Mouse (Mus musculus): ENCODE measurements around the gene Cers6. TPM values are rescaled to one million over a fixed set of nuclear protein-coding genes. Genes with fewer than 3 reads are reported as not detected.

The Cers6 gene
- total RNA-seq, 2 experiments from 2014 or later = 7.9 to 11.4 TPM

DNA sequence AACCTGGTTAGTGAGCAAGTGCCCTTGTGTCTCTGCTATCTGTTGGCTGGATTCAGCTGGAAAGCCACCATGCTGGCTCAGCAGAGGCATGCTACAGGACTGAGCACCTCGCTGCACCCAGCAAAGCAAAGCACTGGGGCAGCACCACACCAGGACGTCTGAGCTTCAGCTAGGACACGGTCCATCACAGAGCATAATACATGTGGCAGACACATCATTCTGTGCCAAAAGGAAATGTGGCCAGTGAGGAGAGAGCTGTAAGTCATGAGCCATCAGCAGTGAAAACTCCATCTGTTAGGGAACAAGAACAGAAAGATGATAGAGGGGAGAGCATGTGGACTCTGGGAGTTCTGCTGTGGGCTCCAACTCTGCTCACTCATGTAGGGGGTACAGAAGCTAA is 254.7 kb downstream of the Cers6 start:
- no peak for DNase-seq

DNA sequence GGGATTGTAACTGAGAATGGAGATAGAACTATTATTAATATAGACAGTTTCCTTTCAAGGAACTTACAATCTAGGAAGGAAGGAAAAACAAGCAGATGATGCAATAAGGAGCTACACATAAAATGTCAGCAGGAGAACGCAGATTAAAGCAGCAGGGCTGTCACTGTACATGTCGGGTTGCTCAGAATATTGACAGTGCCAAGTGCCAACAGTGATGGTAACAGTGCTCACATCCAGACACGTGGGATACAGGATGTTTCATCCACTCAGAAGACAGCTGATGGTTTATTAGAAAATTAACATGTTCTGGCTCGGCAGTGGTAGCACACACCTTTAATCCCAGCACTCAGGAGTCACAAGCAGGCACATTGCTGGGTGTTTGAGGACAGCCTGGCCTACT is 255.5 kb downstream of the Cers6 start:
- no peak for DNase-seq

DNA sequence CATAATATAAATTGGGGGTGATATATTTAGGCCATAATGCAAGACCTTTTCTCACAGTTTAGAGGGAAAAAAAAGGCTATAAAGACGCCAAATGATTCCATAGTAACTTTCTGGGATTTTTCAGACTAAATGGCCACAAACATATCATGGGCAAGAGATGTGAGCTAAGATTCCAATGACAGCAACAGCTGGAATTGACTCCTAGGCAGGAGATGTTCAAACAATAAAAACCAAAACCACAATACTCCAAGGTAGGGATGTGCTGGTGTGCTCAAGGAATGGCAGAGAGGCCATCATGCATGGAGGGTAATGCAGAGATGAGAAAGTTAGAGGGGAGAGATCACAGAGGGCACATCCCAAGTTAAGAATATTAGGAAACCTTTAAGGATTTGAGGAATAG is 257.8 kb downstream of the Cers6 start:
- DNase-seq = no peak

DNA sequence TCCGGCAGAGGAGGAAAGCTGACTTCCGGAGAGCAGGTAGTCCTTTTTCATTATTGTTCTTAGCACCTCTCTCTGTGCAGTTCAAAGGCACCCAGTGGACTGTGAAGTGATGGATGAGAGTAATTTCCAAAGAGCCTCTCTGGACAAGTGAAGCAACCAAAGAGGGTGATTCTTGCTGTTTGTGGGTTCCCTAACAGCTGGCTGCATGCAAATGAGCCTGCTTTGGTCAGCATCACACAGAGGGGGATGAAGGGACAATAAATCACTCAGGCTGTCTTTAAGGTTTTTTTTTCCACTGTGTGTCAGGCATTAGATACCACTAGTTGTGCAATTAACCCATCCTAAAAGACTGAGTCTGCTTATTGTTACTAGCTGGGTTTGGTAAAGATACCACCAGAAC is 258.5 kb downstream of the Cers6 start:
- DNase-seq = no peak

- DNase-seq = no peak
Measured at GRCm38 (mm10) chr2:69121681-69122080, 260.4 kb downstream of the Cers6 start.

GRCm38 (mm10) chr2:69125425-69125824 is 264.2 kb downstream of the Cers6 start:
- no peak for DNase-seq

DNA sequence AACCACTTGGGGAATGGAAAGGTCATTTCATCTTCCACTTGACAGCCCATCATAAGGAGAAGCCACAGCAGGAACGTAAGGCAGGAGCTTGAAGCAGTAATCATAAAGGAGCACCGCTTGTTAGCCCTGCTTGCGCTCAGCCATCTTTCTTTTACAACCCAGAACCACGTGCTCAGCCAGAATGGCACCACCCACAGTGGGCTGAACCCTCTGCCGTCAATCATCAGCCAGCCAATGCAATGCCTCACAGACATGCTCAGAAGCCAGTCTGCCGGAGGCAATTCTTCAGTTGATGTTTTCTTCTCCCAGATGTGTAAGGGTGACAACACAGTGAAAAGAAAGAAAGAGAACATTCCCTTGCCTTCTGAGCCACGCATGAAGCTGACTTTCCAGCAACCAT is 267.1 kb downstream of the Cers6 start:
- DNase-seq = no peak

GRCm38 (mm10) chr2:69128921-69129395 is 267.7 kb downstream of the Cers6 start:
- peak; percentile 36 to 43 for DNase-seq

DNA sequence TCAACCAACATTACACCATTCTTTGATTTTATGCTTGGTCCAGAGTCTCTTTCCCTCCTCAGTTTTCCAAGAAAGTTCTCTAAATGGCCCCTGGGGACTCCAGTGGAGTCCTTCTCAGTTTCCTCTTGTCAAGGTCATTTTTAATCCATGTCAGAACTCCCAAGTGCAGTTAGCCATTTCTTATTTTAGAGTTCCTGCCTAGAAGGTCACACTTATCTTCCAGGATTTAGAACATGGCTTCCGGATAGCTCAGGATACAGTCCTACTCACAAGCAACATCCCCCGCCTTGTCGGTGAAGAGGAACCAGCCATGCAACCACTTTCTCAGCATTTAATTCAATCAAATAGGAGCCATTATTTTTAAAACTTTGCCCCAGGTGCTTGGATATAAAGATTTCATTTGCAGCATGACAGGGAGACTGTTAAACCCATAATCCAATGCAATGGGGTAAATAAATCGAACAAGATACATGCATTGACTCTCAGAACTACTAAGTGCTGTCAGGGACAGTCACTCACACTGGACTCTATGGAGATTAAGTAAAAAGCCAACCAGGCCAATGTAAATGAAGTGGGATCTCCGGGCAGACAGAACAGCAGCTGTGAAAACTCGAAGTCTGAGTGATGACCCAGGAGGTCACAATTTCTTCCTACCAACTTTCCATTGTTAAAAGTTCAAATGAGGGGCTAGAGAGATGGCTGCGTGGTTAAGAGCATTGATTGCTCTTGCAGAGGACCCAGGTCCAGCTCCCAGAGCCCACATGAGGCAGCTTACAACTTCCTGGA is 268.4 kb downstream of the Cers6 start:
- DNase-seq = peak in 1 of 2 experiments; percentile 41

DNA sequence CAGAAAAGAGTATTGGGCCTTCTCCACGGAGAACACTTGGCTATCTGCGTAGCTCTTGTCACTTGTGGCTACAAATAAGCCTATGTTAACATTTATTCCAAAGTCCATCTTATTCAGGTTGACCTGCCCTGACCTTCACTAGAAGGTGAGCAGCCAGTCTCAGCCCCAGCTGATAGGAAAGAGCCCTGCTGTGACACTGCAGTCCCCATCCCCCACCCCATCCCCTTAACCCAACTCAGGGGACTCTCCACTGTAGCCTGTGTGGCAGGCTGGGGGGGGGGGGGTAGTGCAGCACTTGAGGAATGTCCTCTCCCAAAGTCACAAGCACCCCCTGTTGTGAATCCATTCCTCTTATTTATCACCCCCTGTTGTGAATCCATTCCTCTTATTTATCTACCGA is 270.8 kb downstream of the Cers6 start:
- DNase-seq = no peak

GRCm38 (mm10) chr2:69132488-69133040 is 271.3 kb downstream of the Cers6 start:
- no peak for DNase-seq

GRCm38 (mm10) chr2:69134186-69134585 is 272.9 kb downstream of the Cers6 start:
- no peak for DNase-seq

- no peak for DNase-seq
Measured at GRCm38 (mm10) chr2:69134937-69135336, 273.7 kb downstream of the Cers6 start.

- DNase-seq = peak; percentile 53 to 79
Measured at GRCm38 (mm10) chr2:69135661-69136576, 274.7 kb downstream of the Cers6 start, which contains the start of gene Nostrin. TSS of gene Nostrin (plus strand) at chr2:69135800.

- DNase-seq = peak; percentile 17 to 28
Measured at GRCm38 (mm10) chr2:69137406-69138084, 276.3 kb downstream of the Cers6 start.

GRCm38 (mm10) chr2:69138759-69139158 is 277.5 kb downstream of the Cers6 start:
- DNase-seq = peak in 1 of 2 experiments; percentile 22

- no peak for DNase-seq
Measured at GRCm38 (mm10) chr2:69140215-69140614, 279.0 kb downstream of the Cers6 start.

- DNase-seq = no peak
Measured at GRCm38 (mm10) chr2:69140816-69141215, 279.6 kb downstream of the Cers6 start.

GRCm38 (mm10) chr2:69148691-69149090 is 287.4 kb downstream of the Cers6 start:
- DNase-seq = no peak

GRCm38 (mm10) chr2:69149154-69149553 is 287.9 kb downstream of the Cers6 start:
- peak; percentile 29 to 49 for DNase-seq

DNA sequence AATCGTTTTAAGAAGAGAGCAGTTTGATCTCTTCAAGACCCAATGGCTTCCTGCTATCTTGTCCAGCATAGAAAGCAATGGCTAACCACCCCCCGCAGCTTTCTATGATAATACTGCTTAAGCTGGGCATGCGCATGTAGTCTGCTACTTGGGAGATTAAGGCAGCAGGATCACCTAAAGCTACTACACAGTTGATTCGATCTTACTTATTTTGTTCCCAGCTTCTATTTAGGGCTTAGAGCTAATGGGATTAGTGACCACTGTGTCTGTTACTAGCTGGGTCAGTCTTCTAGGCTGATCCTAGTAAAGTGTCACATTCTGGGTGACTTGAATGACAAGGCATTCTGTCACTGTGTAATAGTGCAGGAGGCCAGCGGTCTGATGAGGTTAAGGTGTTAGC is 289.6 kb downstream of the Cers6 start:
- no peak for DNase-seq

GRCm38 (mm10) chr2:69155861-69156260 is 294.6 kb downstream of the Cers6 start:
- no peak for DNase-seq
